Comparison of ENCODE assay signal across 15 mouse cellular contexts in genomic region chr5:140935848-140936247, GRCm38 (mm10).
"Had no signal": no experiment of that assay in that cellular context is flagged by ENCODE, and none has a peak within 500 bp of the region (broad histone marks: within the 10 kb centered on the region; RNA-seq: fewer than 3 reads in every experiment).

No protein-coding gene starts in this region.

- H3K36me3 ChIP-seq: neural tube, embryonic 15.5 days; stomach, embryonic 15.5 days had no signal

- H3K4me2 ChIP-seq: neural tube, embryonic 15.5 days; stomach, embryonic 15.5 days had no signal

- DNase-seq: retina, postnatal 1 day; right cerebral cortex, adult 18-20 months; right cerebral cortex, postnatal 14 days; right cerebral cortex, postnatal 25 days; right cerebral cortex, postnatal 4 days; spleen, adult 18-20 months; thymus, adult 18-20 months; thymus, adult 2 months; thymus, postnatal 14 days; thymus, postnatal 25 days; thymus, postnatal 36 days; thymus, postnatal 4 days had no signal

- H3K4me1 ChIP-seq: stomach, embryonic 15.5 days had no signal

- H3K9ac ChIP-seq: neural tube, embryonic 15.5 days; stomach, embryonic 15.5 days had no signal

- H3K27me3 ChIP-seq: stomach, embryonic 15.5 days had no signal

- H3K9me3 ChIP-seq: neural tube, embryonic 15.5 days; stomach, embryonic 15.5 days had no signal

- H3K4me3 ChIP-seq: neural tube, embryonic 15.5 days; stomach, embryonic 15.5 days had no signal

- H3K27ac ChIP-seq: neural tube, embryonic 15.5 days; stomach, embryonic 15.5 days; stomach, postnatal 0 days had no signal
